Mouse (Mus musculus) midbrain, embryonic 11.5 days (tissue): Measurements from ENCODE around the gene Fndc3b. TPM values are rescaled to one million over a fixed set of nuclear protein-coding genes. Genes with fewer than 3 reads are reported as not detected.

Source experiments
- ATAC-seq: fragments of 200-750 bp; cut with Nextera tagmentation; 2 replicates; pipeline ENCODE4 v1.8.0; 2017; ENCODE audit warnings: moderate TSS enrichment, moderate library complexity; ENCODE audit not compliant: low FRiP score
- DNase-seq: peaks from one replicate; pipeline ENCODE4 v3.0.0; 2015; ENCODE audit warnings: low spot score; ENCODE audit errors: missing footprints
- H3K27ac ChIP-seq: fragments of 300-500 bp; sonication (generic); 2 replicates; pipeline ENCODE4 v1.5.1; 2014; ENCODE audit warnings: low read depth, low read length
- H3K27me3 ChIP-seq: fragments of 300-500 bp; sonication (generic); 2 replicates; pipeline ENCODE4 v1.6.1; 2014; ENCODE audit warnings: mild to moderate bottlenecking, low read length, moderate library complexity, mixed read lengths; ENCODE audit not compliant: control insufficient read depth, insufficient read depth
- H3K36me3 ChIP-seq: fragments of 300-500 bp; sonication (generic); 2 replicates; pipeline ENCODE4 v1.6.1; 2014; ENCODE audit warnings: mild to moderate bottlenecking, low read length, moderate library complexity, mixed read lengths; ENCODE audit not compliant: control insufficient read depth, insufficient read depth
- H3K4me1 ChIP-seq: fragments of 300-500 bp; sonication (generic); 2 replicates; pipeline ENCODE4 v1.6.1; 2014; ENCODE audit warnings: low read length; ENCODE audit not compliant: control insufficient read depth, insufficient read depth
- H3K4me2 ChIP-seq: fragments of 300-500 bp; sonication (generic); 2 replicates; pipeline ENCODE4 v1.6.1; 2014; ENCODE audit warnings: mild to moderate bottlenecking, moderate library complexity
- H3K4me3 ChIP-seq: fragments of 300-500 bp; sonication (generic); 2 replicates; pipeline ENCODE4 v1.5.1; 2014; ENCODE audit warnings: low read depth, low read length
- H3K9ac ChIP-seq: fragments of 300-500 bp; sonication (generic); 2 replicates; pipeline ENCODE4 v1.6.1; 2014; ENCODE audit warnings: low read length
- H3K9me3 ChIP-seq: fragments of 300-500 bp; sonication (generic); 2 replicates; pipeline ENCODE4 v1.6.1; 2016; ENCODE audit warnings: low read length; ENCODE audit not compliant: control insufficient read depth
- WGBS: fragments of 180-500 bp; shearing (Covaris S2); extraction: QIAGEN DNeasy Blood & Tissue Kit; methylation state at CpG from one replicate; pipeline ENCODE4 v1.1.7; 2014; 5-methylcytosine and 5-hydroxymethylcytosine counted together
- polyA plus RNA-seq: library from polyadenylated mRNA; unstranded; fragments of >200 nt; fragmentation: Nextera tagmentation; extraction: Ambion mirVana; gene quantifications from 2 replicates; pipeline ENCODE4 v1.2.1, GENCODE M21; 2014

Fndc3b gene
- polyA plus RNA-seq, 1 experiment from 2014 or later, result 10.1 TPM

GRCm38 (mm10) chr3:27573458-27573857, 137.6 kb downstream of the Fndc3b start:
- Histone ChIP-seq H3K4me3 (no peak overlapping the region), H3K4me1 (peaks cover 5% of the 10 kb centered on the region), H3K27ac (peak overlapping the region; percentile 55; the same call in 1 of the 2 replicates), H3K4me2 (no peak overlapping the region), H3K27me3 (no peaks in the 10 kb centered on the region), H3K9me3 (no peaks in the 10 kb centered on the region), H3K36me3 (no peaks in the 10 kb centered on the region), H3K9ac (no peak overlapping the region)
- ATAC-seq, result peak; percentile 61; the same call in 1 of the 2 replicates
- peak; percentile 86 for DNase-seq
- 65% methylated on average over 11 of the region's 11 CpGs for WGBS

- H3K27ac ChIP-seq, result 0 out of 2 replicates have a peak overlapping the region, but pooled peaks have one; percentile 1
- 77% methylated on average over 6 of the region's 6 CpGs for WGBS
- H3K4me1 ChIP-seq, result peaks cover 5% of the 10 kb centered on the region
- no peak overlapping the region for H3K4me2 ChIP-seq
- H3K36me3 ChIP-seq, result no peaks in the 10 kb centered on the region
- H3K27me3 ChIP-seq, result no peaks in the 10 kb centered on the region
- H3K9ac ChIP-seq, result no peak overlapping the region
- H3K4me3 ChIP-seq, result no peak overlapping the region
- ATAC-seq (no peak; the same call in 1 of the 2 replicates), DNase-seq (peak; percentile 81)
- H3K9me3 ChIP-seq, result no peaks in the 10 kb centered on the region
Observed at GRCm38 (mm10) chr3:27572305-27572704, 138.8 kb downstream of the Fndc3b start.

- Histone ChIP-seq H3K4me3 (no peak overlapping the region), H3K9ac (no peak overlapping the region), H3K4me1 (no peaks in the 10 kb centered on the region), H3K27ac (no peak overlapping the region), H3K36me3 (no peaks in the 10 kb centered on the region), H3K4me2 (no peak overlapping the region), H3K9me3 (no peaks in the 10 kb centered on the region), H3K27me3 (no peaks in the 10 kb centered on the region)
- DNase-seq (no peak), ATAC-seq (no peak)
- WGBS, result 96% methylated on average over 4 of the region's 4 CpGs
Observed at GRCm38 (mm10) chr3:27565314-27565713, 145.8 kb downstream of the Fndc3b start.

- no peak overlapping the region for H3K9ac ChIP-seq
- no peaks in the 10 kb centered on the region for H3K27me3 ChIP-seq
- ATAC-seq, result no peak
- H3K36me3 ChIP-seq, result no peaks in the 10 kb centered on the region
- no peak overlapping the region for H3K4me2 ChIP-seq
- 93% methylated on average over 5 of the region's 5 CpGs for WGBS
- no peak overlapping the region for H3K4me3 ChIP-seq
- H3K9me3 ChIP-seq, result no peaks in the 10 kb centered on the region
- no peak overlapping the region for H3K27ac ChIP-seq
- H3K4me1 ChIP-seq, result no peaks in the 10 kb centered on the region
- no peak for DNase-seq
Observed at GRCm38 (mm10) chr3:27563047-27563624, 148.0 kb downstream of the Fndc3b start.

GRCm38 (mm10) chr3:27562476-27562875, 148.6 kb downstream of the Fndc3b start:
- Histone ChIP-seq H3K4me3 (no peak overlapping the region), H3K27ac (no peak overlapping the region), H3K36me3 (no peaks in the 10 kb centered on the region), H3K4me1 (no peaks in the 10 kb centered on the region), H3K4me2 (no peak overlapping the region), H3K9ac (no peak overlapping the region), H3K9me3 (no peaks in the 10 kb centered on the region), H3K27me3 (no peaks in the 10 kb centered on the region)
- 93% methylated on average over 3 of the region's 3 CpGs for WGBS
- DNase-seq (no peak), ATAC-seq (no peak)

- H3K27me3 ChIP-seq, result no peaks in the 10 kb centered on the region
- no peaks in the 10 kb centered on the region for H3K36me3 ChIP-seq
- H3K4me3 ChIP-seq, result no peak overlapping the region
- no peaks in the 10 kb centered on the region for H3K4me1 ChIP-seq
- no peak overlapping the region for H3K4me2 ChIP-seq
- no peak overlapping the region for H3K9ac ChIP-seq
- ATAC-seq (no peak), DNase-seq (no peak)
- no peaks in the 10 kb centered on the region for H3K9me3 ChIP-seq
- 96% methylated on average over 2 of the region's 2 CpGs for WGBS
- no peak overlapping the region for H3K27ac ChIP-seq
Observed at GRCm38 (mm10) chr3:27561921-27562320, 149.2 kb downstream of the Fndc3b start.

- Histone ChIP-seq H3K27me3 (no peaks in the 10 kb centered on the region), H3K36me3 (no peaks in the 10 kb centered on the region; the same call in 1 of the 2 replicates), H3K4me2 (no peak overlapping the region), H3K4me3 (no peak overlapping the region), H3K9ac (no peak overlapping the region), H3K4me1 (no peaks in the 10 kb centered on the region), H3K27ac (no peak overlapping the region), H3K9me3 (no peaks in the 10 kb centered on the region)
- 88% methylated on average over 4 of the region's 4 CpGs for WGBS
- DNase-seq, result no peak
- no peak for ATAC-seq
Observed at GRCm38 (mm10) chr3:27559316-27559715, 151.8 kb downstream of the Fndc3b start.

- ATAC-seq, result no peak
- no peak overlapping the region for H3K27ac ChIP-seq
- H3K4me2 ChIP-seq, result no peak overlapping the region
- WGBS, result 75% methylated on average over 4 of the region's 4 CpGs
- H3K27me3 ChIP-seq, result no peaks in the 10 kb centered on the region
- DNase-seq, result no peak
- H3K4me3 ChIP-seq, result no peak overlapping the region
- no peak overlapping the region for H3K9ac ChIP-seq
- no peaks in the 10 kb centered on the region; the same call in 1 of the 2 replicates for H3K36me3 ChIP-seq
- H3K4me1 ChIP-seq, result no peaks in the 10 kb centered on the region
- no peaks in the 10 kb centered on the region for H3K9me3 ChIP-seq
Observed at GRCm38 (mm10) chr3:27557100-27558004, 153.8 kb downstream of the Fndc3b start.

GRCm38 (mm10) chr3:27555401-27555940, 155.6 kb downstream of the Fndc3b start:
- H3K36me3 ChIP-seq, result no peaks in the 10 kb centered on the region; the same call in 1 of the 2 replicates
- H3K27me3 ChIP-seq, result no peaks in the 10 kb centered on the region
- 82% methylated on average over 3 of the region's 3 CpGs for WGBS
- H3K4me2 ChIP-seq, result no peak overlapping the region
- H3K9ac ChIP-seq, result no peak overlapping the region
- DNase-seq (no peak), ATAC-seq (no peak)
- H3K4me3 ChIP-seq, result no peak overlapping the region
- no peaks in the 10 kb centered on the region for H3K4me1 ChIP-seq
- no peak overlapping the region for H3K27ac ChIP-seq
- no peaks in the 10 kb centered on the region for H3K9me3 ChIP-seq
